Mouse (Mus musculus) CD4-positive helper T cell, adult 2 months (primary cell): ENCODE data around the gene Trim46.

Source experiments
- DNase-seq: peaks from one replicate; pipeline ENCODE4 v3.0.0-alpha.2; 2012; ENCODE audit warnings: low read depth, missing footprints, low spot score

Trim46 gene

GRCm38 (mm10) chr3:89210731-89211130 lies 35.4 kb downstream of the Trim46 start:
- no peak for DNase-seq

GRCm38 (mm10) chr3:89210162-89210561 lies 35.9 kb downstream of the Trim46 start:
- no peak for DNase-seq

GRCm38 (mm10) chr3:89209731-89210130 lies 36.4 kb downstream of the Trim46 start:
- no peak for DNase-seq

- no peak for DNase-seq
Observed at GRCm38 (mm10) chr3:89208736-89209135, 37.4 kb downstream of the Trim46 start.

GRCm38 (mm10) chr3:89208075-89208657 lies 37.9 kb downstream of the Trim46 start:
- no peak for DNase-seq

- no peak for DNase-seq
Observed at GRCm38 (mm10) chr3:89206695-89207094, 39.4 kb downstream of the Trim46 start.

GRCm38 (mm10) chr3:89206079-89206478 lies 40.0 kb downstream of the Trim46 start:
- DNase-seq = no peak

- DNase-seq = no peak
Observed at GRCm38 (mm10) chr3:89203142-89203514, 43.0 kb downstream of the Trim46 start.

- DNase-seq = peak; percentile 90
Observed at GRCm38 (mm10) chr3:89202253-89203141, 43.6 kb downstream of the Trim46 start, which contains the start of gene Gba. Gene Gba (plus strand): TSS chr3:89202928.

GRCm38 (mm10) chr3:89199839-89200238 lies 46.3 kb downstream of the Trim46 start:
- DNase-seq = no peak

GRCm38 (mm10) chr3:89195979-89196877 lies 49.9 kb downstream of the Trim46 start:
- peak; percentile 93 for DNase-seq

- DNase-seq = peak; percentile 72
Observed at GRCm38 (mm10) chr3:89193853-89194252, 52.3 kb downstream of the Trim46 start.

- DNase-seq = no peak
Observed at GRCm38 (mm10) chr3:89193351-89193750, 52.8 kb downstream of the Trim46 start.

GRCm38 (mm10) chr3:89190436-89190835 lies 55.7 kb downstream of the Trim46 start:
- DNase-seq = peak; percentile 81

- DNase-seq = peak; percentile 73
Observed at GRCm38 (mm10) chr3:89188478-89188875, 57.6 kb downstream of the Trim46 start.

GRCm38 (mm10) chr3:89187690-89188477 lies 58.2 kb downstream of the Trim46 start:
- peak; percentile 76 for DNase-seq

GRCm38 (mm10) chr3:89187197-89187596 lies 58.9 kb downstream of the Trim46 start:
- DNase-seq = peak; percentile 33
